Mouse (Mus musculus) erythroid progenitor cell, adult 5-6 weeks (primary cell): Measurements from ENCODE around the gene Snx20. TPM values are rescaled to one million over a fixed set of nuclear protein-coding genes. Genes with fewer than 3 reads are reported as not detected.

Experiments
- total RNA-seq, 2 experiments: library from RNA; stranded (forward) in 1 of 2; stranded (reverse) in 1 of 2; fragments of 150-400 nt in 1 of 2; fragments of 186-747, 209-891 nt in 1 of 2; gene quantifications; 2 replicates each; pipeline versions ENCODE4 v1.2.3 to v1.2.4; 2015 to 2017; ENCODE audit warnings: low replicate concordance in 2 of 2

Snx20 gene
- total RNA-seq, 2 experiments from 2014 or later: 4.2 to 21.8 TPM

Other genes with a start within 250 kb of the Snx20 start
- not detected in 2 replicates for gene Nkd1, start 114.8 kb downstream of the Snx20 start, total RNA-seq (2015; ENCODE audit: low replicate concordance)
- not detected in 2 replicates for gene Nkd1, start 114.8 kb downstream of the Snx20 start, total RNA-seq (2017; ENCODE audit: low replicate concordance)
- 4.0 TPM in 1 of 2 replicates, not detected in the other for gene Nod2, start 11.2 kb upstream of the Snx20 start, total RNA-seq (2015; ENCODE audit: low replicate concordance)
- gene Nod2, start 11.2 kb upstream of the Snx20 start, total RNA-seq (2017; ENCODE audit: low replicate concordance): 0.26 and 0.53 TPM in 2 replicates
- gene Cyld, start 60.9 kb upstream of the Snx20 start, total RNA-seq (2015; ENCODE audit: low replicate concordance): 13.3 and 16.3 TPM in 2 replicates
- gene Cyld, start 60.9 kb upstream of the Snx20 start, total RNA-seq (2017; ENCODE audit: low replicate concordance): 14.1 and 15.8 TPM in 2 replicates